Mouse (Mus musculus) cerebellum, adult (tissue): Measurements from ENCODE around the gene Dnajc22.

Experiments
- ATAC-seq: cut with Nextera tagmentation; 2 replicates; pipeline ENCODE4 v1.9.2; 2017; ENCODE audit warnings: mild to moderate bottlenecking, moderate library complexity, mixed read lengths; ENCODE audit not compliant: insufficient number of reproducible peaks, low FRiP score, low TSS enrichment

Gene Dnajc22

DNA sequence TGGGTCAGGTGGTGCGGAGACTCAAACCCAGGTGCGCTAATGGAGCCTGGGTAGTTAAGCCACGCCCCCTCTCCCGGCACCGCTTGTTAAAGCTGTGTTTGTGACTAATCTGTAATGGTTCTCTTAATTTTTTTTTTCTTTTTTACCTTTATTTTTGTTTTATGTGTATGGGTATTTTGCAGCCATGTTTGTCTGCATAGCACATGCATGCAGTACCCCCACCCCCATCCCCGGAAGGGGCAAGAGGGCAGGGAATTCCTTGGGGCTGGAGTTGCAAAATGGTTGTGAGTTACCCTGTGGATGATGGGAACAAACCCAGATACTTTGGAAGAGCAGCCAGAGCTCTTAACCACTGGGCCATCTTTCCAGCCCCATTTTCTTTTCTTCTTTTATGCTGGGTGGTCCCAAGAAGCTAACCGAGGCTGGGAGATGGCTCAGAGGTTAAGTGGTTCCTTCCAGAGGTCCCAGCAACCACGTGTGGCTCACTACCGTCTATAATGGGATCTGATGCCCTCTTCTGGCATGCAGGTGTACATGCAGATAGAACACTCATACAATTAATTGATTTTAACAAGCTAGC, 20.5 kb downstream of the Dnajc22 start:
- ATAC-seq, result no peak

DNA sequence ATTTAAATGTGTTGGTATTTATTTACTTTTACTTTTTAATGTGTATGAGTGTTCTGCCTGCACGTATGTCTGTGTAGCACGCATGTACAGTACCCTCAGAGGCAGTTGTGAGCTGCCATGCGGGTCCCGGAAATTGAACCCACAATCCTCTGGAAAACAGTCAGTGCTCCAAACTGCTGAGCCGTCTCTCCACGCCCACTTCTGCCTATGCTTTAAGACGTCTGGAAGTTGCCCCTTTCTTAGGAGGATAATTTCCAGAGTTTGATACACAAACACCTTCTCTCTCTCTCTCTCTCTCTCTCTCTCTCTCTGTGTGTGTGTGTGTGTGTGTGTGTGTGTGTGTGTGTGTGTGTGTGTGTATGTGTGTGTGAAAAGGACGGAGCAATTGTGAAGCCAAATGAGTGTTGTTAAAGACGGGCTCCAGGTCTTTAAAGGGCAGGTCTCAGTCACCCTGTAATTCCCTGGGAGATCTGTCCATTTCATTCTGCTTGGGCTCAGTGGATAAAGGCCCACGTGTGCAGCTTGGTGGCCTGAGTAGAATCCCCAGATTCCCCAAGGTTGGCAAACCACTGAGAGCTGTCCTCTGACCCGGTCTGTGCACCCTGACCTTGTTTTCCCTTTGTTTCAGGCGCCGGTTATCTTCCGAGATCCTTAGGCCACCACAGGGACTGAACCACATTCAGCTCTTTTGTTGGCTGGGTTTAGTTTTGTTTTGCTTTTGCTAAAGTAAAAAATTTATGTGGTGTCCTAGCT, 21.5 kb downstream of the Dnajc22 start:
- no peak for ATAC-seq

DNA sequence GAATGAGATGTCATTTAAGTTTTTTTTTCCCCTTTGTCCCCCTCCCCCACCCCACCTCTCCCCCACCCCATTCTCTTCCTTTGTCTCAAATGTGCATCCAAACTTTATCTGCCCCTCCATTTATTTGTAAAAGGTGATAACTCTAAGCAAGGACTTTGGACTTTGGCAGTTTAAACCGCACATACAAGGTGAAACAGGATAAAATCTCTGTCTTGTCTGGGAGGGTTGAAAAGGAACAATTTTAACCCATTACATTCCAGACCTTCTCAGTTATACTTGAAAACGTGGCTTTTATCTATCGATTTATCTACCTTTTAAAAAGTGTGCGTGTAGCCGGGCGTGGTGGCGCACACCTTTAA, 22.1 kb downstream of the Dnajc22 start:
- no peak for ATAC-seq

DNA sequence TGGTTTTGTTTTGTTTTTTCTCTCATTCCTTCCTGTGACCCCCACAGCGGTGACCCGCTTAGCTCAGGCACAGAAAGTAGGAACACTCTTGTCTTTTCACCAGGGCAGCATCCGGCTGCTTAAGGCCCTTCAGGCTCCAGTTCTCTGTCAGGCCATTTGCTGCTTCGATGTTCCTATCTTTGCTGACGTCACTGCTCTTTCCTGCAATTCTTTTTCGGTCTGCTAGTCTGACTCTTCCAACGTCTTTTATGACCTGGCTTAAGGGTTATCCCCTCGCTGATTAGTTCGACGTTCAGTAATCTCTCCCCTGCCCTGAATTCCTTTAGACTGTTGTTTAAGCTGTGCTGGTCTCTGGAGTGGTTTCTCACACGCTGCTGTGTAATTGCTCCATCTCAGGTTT, 23.6 kb downstream of the Dnajc22 start:
- ATAC-seq, result no peak

GRCm38 (mm10) chr15:99120814-99121213, 27.8 kb downstream of the Dnajc22 start:
- ATAC-seq, result no peak

GRCm38 (mm10) chr15:99122642-99123041, 29.7 kb downstream of the Dnajc22 start:
- no peak for ATAC-seq

GRCm38 (mm10) chr15:99125711-99126080, 32.7 kb downstream of the Dnajc22 start, which contains the start of gene Spats2:
Gene Spats2 (plus strand): TSS chr15:99125916.
- no peak for ATAC-seq

GRCm38 (mm10) chr15:99126081-99126815, 33.3 kb downstream of the Dnajc22 start:
- peak; percentile 79 for ATAC-seq

DNA sequence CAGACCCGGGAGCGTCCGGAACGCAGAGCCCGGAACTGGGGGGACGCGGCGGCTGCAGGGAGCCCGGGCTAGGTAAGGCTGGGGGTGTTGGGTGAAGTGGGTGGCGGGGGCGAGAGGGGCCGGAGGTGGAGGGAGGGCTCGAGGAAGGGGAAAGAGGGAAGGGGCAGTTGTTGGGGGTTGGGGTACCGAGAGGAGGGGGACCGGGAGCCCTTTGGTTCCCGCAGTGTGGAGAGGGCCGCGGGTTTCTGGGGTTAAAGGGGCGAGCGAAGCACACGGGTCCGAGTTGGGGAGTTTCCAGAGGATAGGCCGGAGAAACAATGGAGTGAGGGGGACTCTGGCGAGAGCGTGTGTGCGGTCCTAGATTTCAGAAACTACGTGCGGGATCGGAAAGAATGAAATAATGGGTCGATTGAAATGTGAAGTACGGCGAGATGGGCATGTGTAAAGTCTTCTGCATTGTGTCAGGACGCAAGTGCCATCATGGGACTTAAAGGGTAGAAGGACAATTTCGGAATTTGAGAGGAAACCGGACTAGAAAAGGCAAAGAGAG, 33.9 kb downstream of the Dnajc22 start:
- ATAC-seq, result peak; percentile 11; the same call in 1 of the 2 replicates

DNA sequence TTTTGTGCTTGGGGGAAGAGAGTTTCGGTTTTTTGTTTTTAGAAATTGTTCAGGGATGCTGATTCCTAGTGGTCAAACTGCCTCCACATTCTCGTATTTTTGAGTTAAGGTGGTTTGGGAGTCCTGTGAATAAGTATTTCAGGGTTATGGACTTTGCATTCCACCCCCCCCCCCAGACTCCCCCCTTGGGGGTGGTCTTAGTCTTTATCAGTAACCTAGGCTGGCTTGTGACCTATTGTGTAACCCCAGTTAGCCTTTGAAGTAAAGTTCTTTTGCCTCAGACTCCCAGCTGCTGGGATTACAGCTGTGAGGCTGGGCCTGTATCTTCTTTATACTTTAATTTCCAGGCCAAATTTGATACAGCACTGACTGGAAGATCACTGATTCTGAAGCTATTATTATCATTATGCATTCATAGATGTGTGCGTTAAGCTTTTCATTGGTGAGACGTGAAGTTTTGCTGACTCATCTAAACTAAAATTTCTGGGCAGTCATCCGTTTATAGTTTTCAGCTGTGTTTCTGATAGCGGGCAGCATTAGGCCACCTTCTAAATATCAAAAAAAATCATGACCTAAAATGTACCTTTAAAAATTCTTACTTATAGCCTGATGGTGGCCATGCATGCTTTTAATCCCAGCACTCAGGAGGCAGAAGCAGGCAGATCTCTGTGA, 35.0 kb downstream of the Dnajc22 start:
- ATAC-seq, result no peak

GRCm38 (mm10) chr15:99129441-99129840, 36.5 kb downstream of the Dnajc22 start:
- ATAC-seq, result no peak

GRCm38 (mm10) chr15:99129956-99130910, 37.3 kb downstream of the Dnajc22 start:
- no peak for ATAC-seq

- no peak for ATAC-seq
These were observed 45.4 kb downstream of the Dnajc22 start for GRCm38 (mm10) chr15:99138389-99138788.

DNA sequence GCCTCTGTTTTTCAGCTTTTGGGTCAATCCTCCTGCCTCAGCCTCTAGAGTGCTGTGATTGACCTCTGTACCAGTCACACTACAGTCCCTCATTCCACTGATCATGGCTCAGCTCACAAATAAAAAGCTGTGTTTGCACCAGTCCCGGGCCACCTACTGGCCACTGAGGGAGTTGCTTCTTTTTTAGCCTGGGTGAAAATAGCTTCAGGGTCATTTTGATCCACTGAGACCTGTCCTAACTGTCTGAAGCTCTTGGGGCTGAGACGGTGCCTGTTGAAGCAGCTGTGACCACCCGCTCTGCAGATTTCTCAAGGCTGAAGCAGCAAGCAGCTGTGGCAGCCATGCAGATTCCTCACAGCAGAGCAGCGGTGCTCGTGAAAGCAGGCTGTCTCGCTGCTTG, 46.7 kb downstream of the Dnajc22 start:
- ATAC-seq, result 0 out of 2 replicates have a peak, but pooled peaks have one; percentile 52

- ATAC-seq, result no peak
These were observed 57.5 kb downstream of the Dnajc22 start for GRCm38 (mm10) chr15:99150516-99150915.

DNA sequence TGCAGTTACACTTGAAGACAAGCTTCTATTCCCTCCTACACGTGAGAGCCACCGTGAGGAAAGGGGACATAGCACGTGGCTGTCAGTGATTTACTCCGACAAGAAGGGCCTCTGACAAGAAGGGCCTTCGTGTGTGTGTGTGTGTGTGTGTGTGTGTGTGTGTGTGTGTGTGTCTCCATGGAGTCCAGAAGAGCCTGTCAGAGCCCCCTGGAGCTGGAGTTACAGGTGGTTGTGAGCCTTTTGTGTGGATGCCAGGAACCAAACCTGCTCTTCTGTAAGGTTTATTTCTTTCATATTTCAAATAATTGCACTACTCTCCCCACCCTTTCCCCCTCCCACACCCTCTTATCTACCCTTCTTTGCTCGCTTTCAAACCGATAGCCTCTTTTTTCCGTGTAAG, 58.4 kb downstream of the Dnajc22 start:
- no peak for ATAC-seq

GRCm38 (mm10) chr15:99153466-99153865, 60.5 kb downstream of the Dnajc22 start:
- ATAC-seq, result no peak
